In genomic region chr12:31232635-31233034, GRCm38 (mm10) we compare ENCODE assay signal across 31 mouse cellular contexts. TPM values are rescaled to one million over a fixed set of nuclear protein-coding genes. Genes with fewer than 3 reads are reported as not detected.
"Had no signal": no experiment of that assay in that cellular context is flagged by ENCODE, and none has a peak within 500 bp of the region (broad histone marks: within the 10 kb centered on the region; RNA-seq: fewer than 3 reads in every experiment).

No protein-coding gene starts in this region.

- H3K4me1 ChIP-seq: liver, embryonic 13.5 days; midbrain, embryonic 12.5 days had no signal

- H3K27ac ChIP-seq: left cerebral cortex, adult 2 months; liver, embryonic 13.5 days; midbrain, embryonic 12.5 days; midbrain, embryonic 15.5 days; neural tube, embryonic 13.5 days; stomach, embryonic 15.5 days had no signal

- H3K36me3 ChIP-seq: liver, embryonic 13.5 days; midbrain, embryonic 12.5 days; midbrain, embryonic 15.5 days; neural tube, embryonic 13.5 days; stomach, embryonic 15.5 days had no signal

- H3K4me2 ChIP-seq: liver, embryonic 13.5 days; midbrain, embryonic 12.5 days; midbrain, embryonic 15.5 days; neural tube, embryonic 13.5 days; stomach, embryonic 15.5 days had no signal

- H3K4me3 ChIP-seq: left cerebral cortex, adult 2 months; liver, embryonic 13.5 days; midbrain, embryonic 12.5 days; midbrain, embryonic 15.5 days; myocyte; neural tube, embryonic 13.5 days; stomach, embryonic 15.5 days had no signal

- H3K9me3 ChIP-seq: liver, embryonic 13.5 days; midbrain, embryonic 12.5 days; midbrain, embryonic 15.5 days; neural tube, embryonic 13.5 days; stomach, embryonic 15.5 days had no signal

- H3K27me3 ChIP-seq: liver, embryonic 13.5 days; midbrain, embryonic 12.5 days; midbrain, embryonic 15.5 days; neural tube, embryonic 13.5 days; stomach, embryonic 15.5 days had no signal

- H3K9ac ChIP-seq: liver, embryonic 13.5 days; midbrain, embryonic 12.5 days; midbrain, embryonic 15.5 days; neural tube, embryonic 13.5 days; stomach, embryonic 15.5 days had no signal

- ATAC-seq: intestine, postnatal 0 days; midbrain, embryonic 15.5 days had no signal

- DNase-seq: kidney, postnatal 14 days; layer of hippocampus, postnatal 36 days; liver, embryonic 13.5 days; lung, adult 2 months; lung, postnatal 14 days; lung, postnatal 4 days; retina, postnatal 1 day; right cerebral cortex, postnatal 25 days; spleen, adult 18-20 months; thymus, postnatal 25 days had no signal

RNA-seq across cellular contexts. Expression of gene Gm6993, which starts 7.9 kb away (rescaled TPM):
- total RNA-seq: layer of hippocampus, adult 8-10 months; layer of hippocampus, postnatal 10 days; layer of hippocampus, postnatal 36 days; left cerebral cortex, adult 2 months; left cerebral cortex, postnatal 10 days; left cerebral cortex, postnatal 36 days; liver, adult 2 months; megakaryocyte progenitor cell, adult 5-6 weeks; megakaryocyte-erythroid progenitor cell, adult 5-6 weeks; monocyte, adult 5-6 weeks; neutrophil, adult 5-6 weeks had no signal
- polyA plus RNA-seq: intestine, postnatal 0 days; limb, embryonic 11.5 days; limb, embryonic 14.5 days; liver, adult 2 months; liver, embryonic 13.5 days; liver, embryonic 16.5 days; lung, adult 2 months; lung, embryonic 16.5 days; midbrain, embryonic 12.5 days; midbrain, embryonic 15.5 days; myocyte; neural tube, embryonic 13.5 days; stomach, embryonic 15.5 days; thymus, postnatal 0 days had no signal

RNA-seq across cellular contexts. Expression of gene Lamb1, which starts 32.4 kb away (rescaled TPM):
- total RNA-seq: megakaryocyte-erythroid progenitor cell, adult 5-6 weeks had no signal
